Mouse (Mus musculus) neural tube, embryonic 15.5 days (tissue): ENCODE measurements around the gene H2afx. TPM values are rescaled to one million over a fixed set of nuclear protein-coding genes. Genes with fewer than 3 reads are reported as not detected.
"Not testable (repeated sequence)": the region's sequence is repeated elsewhere in the genome, so short reads cannot be mapped to it uniquely, and the experiment has no call there.

Experiments
- ATAC-seq: fragments of 200-750 bp; cut with Nextera tagmentation; 2 replicates; pipeline ENCODE4 v1.8.0; 2017; ENCODE audit warnings: mild to moderate bottlenecking, moderate TSS enrichment, moderate library complexity; ENCODE audit not compliant: low FRiP score
- H3K27ac ChIP-seq: fragments of 300-500 bp; sonication (generic); replicated peaks from 2 replicates; pipeline ENCODE4 v1.5.1; 2015; ENCODE audit warnings: mild to moderate bottlenecking, inconsistent platforms
- H3K27me3 ChIP-seq: fragments of 300-500 bp; sonication (generic); replicated peaks from 2 replicates; pipeline ENCODE4 v1.6.1; 2015; ENCODE audit warnings: inconsistent platforms
- H3K36me3 ChIP-seq: fragments of 300-500 bp; sonication (generic); 2 replicates; pipeline ENCODE4 v1.6.1; 2015; ENCODE audit warnings: inconsistent platforms
- H3K4me1 ChIP-seq: fragments of 300-500 bp; sonication (generic); 2 replicates; pipeline ENCODE4 v1.6.1; 2015; ENCODE audit warnings: inconsistent platforms
- H3K4me2 ChIP-seq: fragments of 300-500 bp; sonication (generic); 2 replicates; pipeline ENCODE4 v1.6.1; 2015; ENCODE audit warnings: inconsistent platforms, mild to moderate bottlenecking, moderate library complexity
- H3K4me3 ChIP-seq: fragments of 300-500 bp; sonication (generic); replicated peaks from 2 replicates; pipeline ENCODE4 v1.5.1; 2015; ENCODE audit warnings: mild to moderate bottlenecking, inconsistent platforms
- H3K9ac ChIP-seq: fragments of 300-500 bp; sonication (generic); replicated peaks from 2 replicates; pipeline ENCODE4 v1.6.1; 2015; ENCODE audit warnings: mild to moderate bottlenecking, inconsistent platforms
- H3K9me3 ChIP-seq: fragments of 300-500 bp; sonication (generic); replicated peaks from 2 replicates; pipeline ENCODE4 v1.6.1; 2016; ENCODE audit warnings: inconsistent platforms
- WGBS: fragments of 180-500 bp; shearing (Covaris S2); methylation state at CpG from one replicate; pipeline ENCODE4 v1.1.7; 2015; ENCODE audit warnings: mixed read lengths; 5-methylcytosine and 5-hydroxymethylcytosine counted together
- polyA plus RNA-seq: library from polyadenylated mRNA; unstranded; fragments of >200 nt; fragmentation: Nextera tagmentation; extraction: Ambion mirVana; gene quantifications from 2 replicates; pipeline ENCODE4 v1.2.1, GENCODE M21; 2015

H2afx gene
- polyA plus RNA-seq, result 108 and 149 TPM in 2 replicates

- peak; percentile 97 for ATAC-seq
- Histone ChIP-seq H3K27ac (peak within 1 kb of the TSS; percentile 95), H3K4me3 (peak within 1 kb of the TSS; percentile 83), H3K27me3 (no peaks in the 10 kb centered on the region), H3K9ac (peak within 1 kb of the TSS; percentile 91), H3K4me2 (peak within 1 kb of the TSS; percentile 87), H3K4me1 (peaks cover 24% of the 10 kb centered on the region), H3K36me3 (peaks cover 43% of the 10 kb centered on the region), H3K9me3 (no peaks in the 10 kb centered on the region)
- WGBS, result under 1% methylated on average over 91 of the region's 91 CpGs
Observed at GRCm38 (mm10) chr9:44334396-44335330, at the start of gene H2afx. TSS of gene H2afx (plus strand) at chr9:44334694.

- Histone ChIP-seq H3K4me2 (peak overlapping the region; percentile 90), H3K27me3 (no peaks in the 10 kb centered on the region), H3K36me3 (peaks cover 16% of the 10 kb centered on the region), H3K9me3 (no peaks in the 10 kb centered on the region), H3K9ac (peak overlapping the region; percentile 36; the same call in 1 of the 2 replicates), H3K4me3 (peak overlapping the region; percentile 83), H3K27ac (no peak overlapping the region), H3K4me1 (peaks cover 29% of the 10 kb centered on the region)
- WGBS, result 6% methylated on average over 6 of the region's 6 CpGs
- no peak for ATAC-seq
Observed at GRCm38 (mm10) chr9:44286256-44286850, 48.1 kb upstream of the H2afx start.

- ATAC-seq, result peak; percentile 3; the same call in 1 of the 2 replicates
- WGBS, result 3% methylated on average over 11 of the region's 11 CpGs
- Histone ChIP-seq H3K27me3 (no peaks in the 10 kb centered on the region), H3K36me3 (peaks cover 15% of the 10 kb centered on the region), H3K4me3 (peak overlapping the region; percentile 83), H3K9me3 (no peaks in the 10 kb centered on the region), H3K9ac (peak overlapping the region; percentile 95), H3K4me1 (peaks cover 29% of the 10 kb centered on the region), H3K27ac (peak overlapping the region; percentile 85), H3K4me2 (peak overlapping the region; percentile 90)
Observed at GRCm38 (mm10) chr9:44287003-44287400, 47.5 kb upstream of the H2afx start.

DNA sequence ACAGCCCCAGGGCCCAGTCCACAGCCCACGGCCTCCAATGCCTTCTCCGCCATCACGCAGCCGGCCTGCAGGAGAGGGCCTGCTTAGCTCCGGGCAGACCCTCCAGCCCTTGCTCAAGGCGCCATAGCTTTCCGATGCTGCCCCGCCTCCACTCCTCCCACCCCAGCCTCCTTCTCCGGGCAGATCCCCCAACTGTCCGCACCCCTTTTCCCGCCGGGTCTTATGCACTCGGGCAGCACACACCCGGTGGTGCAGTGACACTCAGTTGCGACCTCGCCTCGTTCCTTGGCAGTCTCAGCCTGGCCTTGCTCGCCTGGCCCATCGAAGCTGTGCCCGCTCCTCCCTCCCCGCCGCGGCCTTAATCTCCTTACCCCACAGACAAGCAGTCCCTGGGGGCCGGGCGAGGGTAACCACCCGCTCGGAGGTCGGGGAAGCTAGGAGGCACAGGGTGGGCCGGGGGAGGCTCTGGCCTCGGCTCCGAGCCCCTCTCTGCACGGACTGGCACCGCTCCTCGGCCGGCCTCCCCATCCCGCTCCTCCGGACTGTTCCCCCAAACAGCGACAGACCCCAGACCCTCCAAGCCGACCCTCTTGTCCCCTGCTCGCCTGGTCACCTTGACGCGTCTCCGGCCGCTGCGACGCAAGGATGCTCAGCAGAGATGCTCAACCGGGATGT is 47.0 kb upstream of the H2afx start:
- Histone ChIP-seq H3K36me3 (peaks cover 19% of the 10 kb centered on the region), H3K27ac (peak overlapping the region; percentile 85), H3K4me1 (peaks cover 29% of the 10 kb centered on the region), H3K27me3 (no peaks in the 10 kb centered on the region), H3K4me2 (peak overlapping the region; percentile 90), H3K9me3 (no peaks in the 10 kb centered on the region), H3K4me3 (peak overlapping the region; percentile 83), H3K9ac (peak overlapping the region; percentile 95)
- peak; percentile 63 for ATAC-seq
- WGBS, result under 1% methylated on average over 44 of the region's 47 CpGs

- H3K9ac ChIP-seq, result peak within 1 kb of the TSS; percentile 95
- 1% methylated on average over 38 of the region's 38 CpGs for WGBS
Observed at GRCm38 (mm10) chr9:44288076-44288958, 46.2 kb upstream of the H2afx start, which contains the start of gene Abcg4. TSS of gene Abcg4 (minus strand) at chr9:44288615.

GRCm38 (mm10) chr9:44288959-44289291 is 45.6 kb upstream of the H2afx start:
- Histone ChIP-seq H3K4me2 (peak overlapping the region; percentile 90), H3K4me1 (peaks cover 29% of the 10 kb centered on the region), H3K27me3 (no peaks in the 10 kb centered on the region), H3K27ac (peak overlapping the region; percentile 85), H3K36me3 (peaks cover 33% of the 10 kb centered on the region), H3K9ac (peak overlapping the region; percentile 95), H3K9me3 (no peaks in the 10 kb centered on the region), H3K4me3 (peak overlapping the region; percentile 83)
- ATAC-seq, result 0 out of 2 replicates have a peak, but pooled peaks have one; percentile 1
- WGBS, result 6% methylated on average over 11 of the region's 11 CpGs

More at GRCm38 (mm10) chr9:44288076-44288958, 46.2 kb upstream of the H2afx start, which contains the start of gene Abcg4:
- Histone ChIP-seq H3K4me2 (peak within 1 kb of the TSS; percentile 90), H3K4me1 (peaks cover 29% of the 10 kb centered on the region), H3K27ac (peak within 1 kb of the TSS; percentile 85), H3K36me3 (peaks cover 27% of the 10 kb centered on the region), H3K9me3 (no peaks in the 10 kb centered on the region), H3K27me3 (no peaks in the 10 kb centered on the region), H3K4me3 (peak within 1 kb of the TSS; percentile 83)
- peak; percentile 74 for ATAC-seq

- ATAC-seq, result no peak
- Histone ChIP-seq H3K27ac (no peak overlapping the region), H3K27me3 (no peaks in the 10 kb centered on the region), H3K9ac (no peak overlapping the region), H3K9me3 (no peaks in the 10 kb centered on the region), H3K4me1 (peaks cover 13% of the 10 kb centered on the region), H3K4me2 (no peak overlapping the region), H3K4me3 (no peak overlapping the region), H3K36me3 (peaks cover 62% of the 10 kb centered on the region)
- WGBS, result 75% methylated on average over 3 of the region's 3 CpGs
Observed at GRCm38 (mm10) chr9:44292490-44292889, 42.0 kb upstream of the H2afx start.

GRCm38 (mm10) chr9:44300001-44300400 is 34.5 kb upstream of the H2afx start:
- H3K27me3 ChIP-seq, H3K9ac ChIP-seq: not testable (repeated sequence)
- 96% methylated on average over 3 of the region's 3 CpGs for WGBS

DNA sequence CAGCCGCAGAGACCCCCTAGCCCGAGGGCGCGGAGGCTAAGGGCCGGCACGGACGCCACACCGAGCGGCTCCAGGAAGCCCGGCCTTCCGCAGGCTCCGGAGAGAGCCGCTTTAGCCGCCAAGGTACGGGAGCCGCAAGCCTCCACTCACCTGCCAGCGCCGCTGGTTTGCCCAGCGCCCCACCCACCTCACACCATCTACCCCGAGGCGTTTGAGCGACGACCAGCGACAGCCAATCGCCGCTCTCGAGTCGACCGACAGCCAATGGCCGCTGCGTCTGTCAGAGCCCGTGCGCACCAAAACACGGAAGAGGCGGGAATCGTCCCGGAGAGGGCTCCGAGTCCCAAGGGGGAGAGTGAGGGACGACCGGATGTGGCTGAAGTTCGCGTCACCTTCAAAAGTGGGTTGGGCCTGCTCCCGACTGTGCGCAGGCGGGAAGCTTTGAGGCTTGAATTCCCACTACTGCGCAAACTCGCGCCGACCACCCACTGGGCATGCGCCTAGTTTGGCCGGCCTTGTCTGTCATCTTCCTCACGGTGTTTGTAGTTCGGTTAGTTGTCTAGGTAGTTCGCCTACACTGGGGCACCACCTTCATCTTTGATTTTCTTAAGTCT is 28.9 kb upstream of the H2afx start, which contains the start of gene Hinfp:
Gene Hinfp, minus strand, starts transcription at position 206 of the 614 bp plus-strand sequence.
- WGBS, result 0% methylated on average over 54 of the region's 54 CpGs
- Histone ChIP-seq H3K4me1 (peaks cover 21% of the 10 kb centered on the region), H3K27me3 (no peaks in the 10 kb centered on the region), H3K9ac (peak within 1 kb of the TSS; percentile 99), H3K4me3 (peak within 1 kb of the TSS; percentile 100), H3K27ac (peak within 1 kb of the TSS; percentile 91), H3K36me3 (peaks cover 23% of the 10 kb centered on the region), H3K9me3 (no peaks in the 10 kb centered on the region), H3K4me2 (peak within 1 kb of the TSS; percentile 74)
- ATAC-seq, result peak; percentile 99

More at GRCm38 (mm10) chr9:44300001-44300400, 34.5 kb upstream of the H2afx start:
- H3K4me3 ChIP-seq, H3K4me2 ChIP-seq, H3K27ac ChIP-seq, ATAC-seq, H3K9me3 ChIP-seq: not testable (repeated sequence)
- Histone ChIP-seq H3K36me3 (peaks cover 65% of the 10 kb centered on the region), H3K4me1 (peaks cover 19% of the 10 kb centered on the region)

- Histone ChIP-seq H3K9me3 (no peaks in the 10 kb centered on the region), H3K4me1 (peaks cover 21% of the 10 kb centered on the region), H3K9ac (no peak overlapping the region), H3K36me3 (peaks cover 21% of the 10 kb centered on the region), H3K27ac (no peak overlapping the region), H3K4me2 (no peak overlapping the region), H3K27me3 (no peaks in the 10 kb centered on the region), H3K4me3 (no peak overlapping the region)
- WGBS, result 88% methylated on average over 6 of the region's 6 CpGs
- ATAC-seq, result no peak
Observed at GRCm38 (mm10) chr9:44306532-44306931, 28.0 kb upstream of the H2afx start.
